Mouse (Mus musculus): ENCODE measurements at regions not wholly inside any gene's neighbourhood (a gene's known extent, or its start where the extent isn't known, plus 50 kb on each side); places are given as distances from the start of the nearest gene placed in this dataset.

DNA sequence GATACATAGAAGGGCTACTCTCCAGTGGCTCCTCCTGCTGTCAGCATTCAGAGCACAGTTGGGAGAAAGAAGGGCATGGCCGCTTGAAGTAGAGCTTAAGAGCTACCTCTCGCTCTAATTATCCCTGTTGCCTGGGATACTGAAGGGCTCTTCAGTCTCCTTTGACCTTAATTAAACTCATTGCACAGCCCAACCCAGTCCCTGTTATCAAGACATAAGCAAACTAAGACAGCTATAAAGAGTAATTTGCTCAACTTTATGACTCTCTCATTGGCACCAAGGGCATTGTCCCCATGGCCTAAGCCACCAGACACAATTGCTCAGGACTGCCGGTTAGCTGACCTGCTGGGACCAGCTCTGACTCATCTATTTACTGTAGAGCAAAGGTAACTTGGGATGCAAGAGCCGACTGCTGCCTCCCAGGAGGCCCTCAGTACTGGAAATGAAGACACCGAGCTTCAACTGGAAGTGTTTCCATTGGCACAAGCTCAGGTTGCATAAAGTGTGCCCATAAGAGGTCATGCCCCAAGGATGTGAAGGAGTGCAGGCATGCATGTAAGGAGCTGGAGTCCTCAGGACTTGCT, 219.3 kb upstream of the Ccdc122 start:
- Histone ChIP-seq H3K4me2 (replicated peaks) (no peak overlapping the region), H3K4me1 (peaks cover 36% of the 10 kb centered on the region), H3K27me3 (no peaks in the 10 kb centered on the region), H3K9me3 (no peaks in the 10 kb centered on the region), H3K27ac (no peak overlapping the region), H3K9ac (no peak overlapping the region), H3K36me3 (no peaks in the 10 kb centered on the region), H3K4me3 (no peak overlapping the region)
- ATAC-seq (ENCODE audit: insufficient number of reproducible peaks, insufficient read depth, low FRiP score, low TSS enrichment): no peak
- 63% methylated on average over 5 of the region's 5 CpGs for WGBS

DNA sequence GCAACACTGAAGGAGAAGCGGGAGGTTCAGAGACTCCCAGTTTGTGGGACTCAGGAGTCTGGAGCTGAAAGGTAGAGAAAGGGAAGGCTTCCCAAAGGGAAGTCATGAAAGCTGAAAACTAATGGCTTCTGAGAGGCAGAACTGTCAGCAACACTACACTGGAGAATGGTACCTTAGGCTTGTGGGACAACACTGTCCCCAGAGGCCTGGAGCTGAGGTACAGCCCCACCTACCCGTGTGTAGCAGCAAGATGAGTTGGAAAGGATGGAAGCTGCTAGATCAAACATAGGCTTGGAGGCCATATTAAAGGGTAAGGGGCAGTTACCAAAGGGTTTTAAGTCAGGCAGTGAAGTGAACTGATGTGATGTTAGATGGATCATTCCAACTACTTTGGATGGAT, 219.9 kb upstream of the Ccdc122 start:
- H3K36me3 ChIP-seq: no peaks in the 10 kb centered on the region
- H3K4me1 ChIP-seq: peaks cover 42% of the 10 kb centered on the region
- ATAC-seq (ENCODE audit: insufficient number of reproducible peaks, insufficient read depth, low FRiP score, low TSS enrichment): no peak
- 87% methylated on average over 2 of the region's 2 CpGs for WGBS
- H3K4me2 ChIP-seq (replicated peaks): no peak overlapping the region
- no peak overlapping the region for H3K27ac ChIP-seq
- H3K9me3 ChIP-seq: no peaks in the 10 kb centered on the region
- H3K4me3 ChIP-seq: no peak overlapping the region
- no peak overlapping the region for H3K9ac ChIP-seq
- H3K27me3 ChIP-seq: no peaks in the 10 kb centered on the region

DNA sequence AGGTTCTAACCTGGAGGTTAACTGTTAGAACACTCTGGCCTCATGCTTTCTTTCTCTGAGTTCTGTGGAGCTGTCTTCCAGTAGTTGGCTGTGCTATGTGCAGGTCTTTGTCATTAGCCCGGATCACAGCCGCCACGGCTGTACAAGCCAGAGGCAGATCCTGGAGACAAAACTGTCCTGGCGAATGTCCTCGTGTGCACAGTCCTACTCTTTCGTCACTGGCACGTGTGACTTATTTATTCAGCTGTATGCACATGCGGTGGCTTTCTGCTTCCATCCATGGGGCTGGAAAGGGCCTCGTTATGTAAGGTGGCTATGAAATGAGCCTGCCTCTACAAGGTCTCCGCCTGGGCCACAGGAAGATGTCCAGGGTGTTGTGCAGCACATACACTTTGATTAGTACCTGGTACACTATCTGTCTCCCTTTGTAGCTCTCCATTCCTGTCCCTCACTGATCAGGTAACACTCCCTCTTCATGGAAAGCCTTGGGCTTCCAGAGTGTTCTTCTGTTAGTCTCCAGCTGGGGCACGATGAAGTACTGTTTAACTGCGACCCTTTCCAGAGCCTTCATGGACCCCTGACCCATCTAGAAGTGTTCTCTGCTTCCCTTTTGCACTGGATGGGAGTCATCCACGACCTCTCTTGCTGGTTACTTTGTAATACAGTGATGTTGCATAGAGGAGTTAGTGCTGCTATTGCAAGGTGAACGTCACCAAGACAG, 224.3 kb upstream of the Ccdc122 start:
- Histone ChIP-seq H3K4me1 (peaks cover 26% of the 10 kb centered on the region), H3K4me3 (no peak overlapping the region), H3K27ac (peak overlapping the region; percentile 73), H3K27me3 (no peaks in the 10 kb centered on the region), H3K36me3 (no peaks in the 10 kb centered on the region), H3K9me3 (no peaks in the 10 kb centered on the region), H3K4me2 (replicated peaks) (no peak overlapping the region), H3K9ac (no peak overlapping the region)
- 55% methylated on average over 14 of the region's 14 CpGs for WGBS
- ATAC-seq (ENCODE audit: insufficient number of reproducible peaks, insufficient read depth, low FRiP score, low TSS enrichment): no peak

DNA sequence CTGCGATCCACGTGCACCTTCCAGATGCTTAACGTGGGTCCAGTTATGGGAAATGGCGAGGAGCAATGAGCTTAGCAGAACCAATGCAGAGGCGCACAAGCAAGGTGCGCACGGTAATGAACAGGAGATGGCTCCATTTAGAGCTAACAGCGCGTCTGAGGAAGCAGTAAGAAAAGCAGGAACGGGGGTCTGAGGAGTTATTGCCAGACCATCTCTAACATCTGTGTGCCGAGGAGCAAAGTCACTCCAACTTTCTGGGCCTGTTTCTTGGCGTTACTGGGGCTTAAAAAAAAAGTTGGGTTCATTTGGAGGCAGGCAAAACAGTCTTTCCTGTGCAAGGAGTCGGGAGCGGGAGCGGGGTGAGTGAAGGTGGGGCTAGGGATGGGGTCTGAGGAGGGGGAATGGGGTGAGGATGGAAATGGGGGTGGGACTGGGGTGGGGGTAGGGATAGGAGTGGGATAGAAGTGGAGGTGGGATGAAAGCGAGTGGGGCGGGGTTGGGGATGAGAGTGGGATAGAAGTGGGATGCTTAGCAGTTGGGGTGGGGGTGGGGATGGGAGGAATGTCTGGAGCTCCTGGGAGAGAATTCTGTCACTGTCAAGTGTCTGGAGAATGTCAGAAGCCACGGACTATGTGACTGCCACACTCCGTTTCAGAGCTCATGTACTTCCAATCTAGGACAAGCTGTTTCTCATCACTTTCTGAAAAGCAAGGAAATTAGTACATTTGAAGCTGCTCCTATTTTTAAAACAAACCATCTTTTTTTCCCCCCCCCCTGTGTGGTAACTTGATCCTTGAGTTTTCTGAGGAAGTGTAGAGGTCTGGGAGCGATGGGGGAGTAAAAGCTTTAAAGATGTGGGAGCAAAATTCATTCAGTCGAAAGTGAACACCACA, 225.6 kb upstream of the Ccdc122 start:
- Histone ChIP-seq H3K4me1 (peaks cover 25% of the 10 kb centered on the region), H3K27me3 (no peaks in the 10 kb centered on the region), H3K4me2 (replicated peaks) (peak overlapping the region; percentile 40), H3K4me3 (no peak overlapping the region), H3K27ac (peak overlapping the region; percentile 83), H3K9me3 (no peaks in the 10 kb centered on the region), H3K36me3 (no peaks in the 10 kb centered on the region), H3K9ac (no peak overlapping the region)
- 18% methylated on average over 21 of the region's 21 CpGs for WGBS
- ATAC-seq (ENCODE audit: insufficient number of reproducible peaks, insufficient read depth, low FRiP score, low TSS enrichment): peak; percentile 81

DNA sequence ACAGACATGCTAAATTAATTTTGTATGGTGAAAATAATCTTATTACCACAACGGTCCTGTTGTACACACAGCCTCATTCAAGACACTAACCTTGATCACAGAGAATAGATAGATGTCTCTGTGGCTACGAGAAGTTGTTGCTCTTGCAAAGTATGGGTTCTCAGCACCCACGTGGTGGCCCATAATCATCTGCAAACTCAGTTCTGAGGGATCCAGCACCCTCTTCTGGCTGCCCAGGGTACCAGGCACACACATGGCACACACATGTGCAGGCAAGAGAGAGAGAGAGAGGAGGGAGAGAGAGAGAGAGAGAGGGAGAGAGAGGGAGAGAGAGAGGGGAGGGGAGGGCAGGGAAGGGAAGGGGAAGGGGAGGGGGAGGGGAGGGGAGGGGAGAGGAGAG, 226.5 kb upstream of the Ccdc122 start:
- no peak overlapping the region for H3K4me3 ChIP-seq
- WGBS: 90% methylated on average over 3 of the region's 3 CpGs
- no peaks in the 10 kb centered on the region for H3K27me3 ChIP-seq
- no peak for ATAC-seq (ENCODE audit: insufficient number of reproducible peaks, insufficient read depth, low FRiP score, low TSS enrichment)
- peaks cover 27% of the 10 kb centered on the region for H3K4me1 ChIP-seq
- no peak overlapping the region for H3K9ac ChIP-seq
- H3K9me3 ChIP-seq: no peaks in the 10 kb centered on the region
- no peak overlapping the region for H3K4me2 ChIP-seq (replicated peaks)
- H3K36me3 ChIP-seq: no peaks in the 10 kb centered on the region
- peak overlapping the region; percentile 83 for H3K27ac ChIP-seq

DNA sequence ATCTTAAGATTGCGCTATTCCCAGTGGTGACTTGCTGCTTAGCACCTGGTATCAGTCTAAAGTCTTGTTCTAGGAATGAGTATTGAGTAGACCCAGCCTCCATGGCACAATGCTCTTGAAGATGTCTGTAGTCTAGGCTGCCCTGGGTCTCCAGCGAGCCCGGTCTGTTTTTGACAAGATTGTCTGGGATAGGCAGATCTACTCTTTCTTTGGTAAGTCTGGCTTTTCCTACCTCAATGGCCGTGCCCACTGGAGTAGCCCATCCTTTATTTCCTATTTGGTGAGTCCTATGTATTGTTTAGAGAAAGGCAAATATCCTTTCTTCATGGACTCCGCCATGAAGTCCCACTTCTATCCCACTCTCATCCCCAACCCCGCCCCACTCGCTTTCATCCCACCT, 227.2 kb upstream of the Ccdc122 start:
- ATAC-seq (ENCODE audit: insufficient number of reproducible peaks, insufficient read depth, low FRiP score, low TSS enrichment): no peak
- no peak overlapping the region for H3K9ac ChIP-seq
- H3K4me3 ChIP-seq: no peak overlapping the region
- H3K27me3 ChIP-seq: no peaks in the 10 kb centered on the region
- H3K9me3 ChIP-seq: no peaks in the 10 kb centered on the region
- no peak overlapping the region for H3K4me2 ChIP-seq (replicated peaks)
- 96% methylated on average over 7 of the region's 7 CpGs for WGBS
- no peaks in the 10 kb centered on the region for H3K36me3 ChIP-seq
- peaks cover 33% of the 10 kb centered on the region for H3K4me1 ChIP-seq
- no peak overlapping the region for H3K27ac ChIP-seq

- Histone ChIP-seq H3K9me3 (no peaks in the 10 kb centered on the region), H3K4me1 (peaks cover 17% of the 10 kb centered on the region), H3K27ac (no peak overlapping the region), H3K4me3 (no peak overlapping the region), H3K9ac (no peak overlapping the region), H3K36me3 (no peaks in the 10 kb centered on the region), H3K4me2 (replicated peaks) (no peak overlapping the region), H3K27me3 (no peaks in the 10 kb centered on the region)
- 56% methylated on average over 13 of the region's 13 CpGs for WGBS
- ATAC-seq (ENCODE audit: insufficient number of reproducible peaks, insufficient read depth, low FRiP score, low TSS enrichment): no peak
Measured at GRCm38 (mm10) chr14:76805151-76805785, 231.3 kb upstream of the Ccdc122 start.

- 43% methylated on average over 6 of the region's 6 CpGs for WGBS
Measured at GRCm38 (mm10) chr14:76804447-76805150, 232.0 kb upstream of the Ccdc122 start.

GRCm38 (mm10) chr14:76800181-76800580, 236.4 kb upstream of the Ccdc122 start:
- ATAC-seq (ENCODE audit: insufficient number of reproducible peaks, insufficient read depth, low FRiP score, low TSS enrichment): no peak
- Histone ChIP-seq H3K36me3 (no peaks in the 10 kb centered on the region), H3K4me2 (replicated peaks) (no peak overlapping the region), H3K4me1 (peaks cover 17% of the 10 kb centered on the region), H3K27me3 (no peaks in the 10 kb centered on the region), H3K9ac (no peak overlapping the region), H3K4me3 (no peak overlapping the region), H3K27ac (peak overlapping the region; percentile 54; the same call in 1 of the 2 replicates), H3K9me3 (no peaks in the 10 kb centered on the region)
- 66% methylated on average over 4 of the region's 4 CpGs for WGBS

More at GRCm38 (mm10) chr14:76804447-76805150, 232.0 kb upstream of the Ccdc122 start:
- H3K9me3 ChIP-seq: no peaks in the 10 kb centered on the region
- no peak for ATAC-seq (ENCODE audit: insufficient number of reproducible peaks, insufficient read depth, low FRiP score, low TSS enrichment)
- H3K27ac ChIP-seq: 0 out of 2 replicates have a peak overlapping the region, but pooled peaks have one; percentile 42
- no peak overlapping the region for H3K4me3 ChIP-seq
- no peaks in the 10 kb centered on the region for H3K36me3 ChIP-seq
- no peaks in the 10 kb centered on the region for H3K27me3 ChIP-seq
- H3K4me2 ChIP-seq (replicated peaks): no peak overlapping the region
- H3K4me1 ChIP-seq: peaks cover 18% of the 10 kb centered on the region
- H3K9ac ChIP-seq: no peak overlapping the region

DNA sequence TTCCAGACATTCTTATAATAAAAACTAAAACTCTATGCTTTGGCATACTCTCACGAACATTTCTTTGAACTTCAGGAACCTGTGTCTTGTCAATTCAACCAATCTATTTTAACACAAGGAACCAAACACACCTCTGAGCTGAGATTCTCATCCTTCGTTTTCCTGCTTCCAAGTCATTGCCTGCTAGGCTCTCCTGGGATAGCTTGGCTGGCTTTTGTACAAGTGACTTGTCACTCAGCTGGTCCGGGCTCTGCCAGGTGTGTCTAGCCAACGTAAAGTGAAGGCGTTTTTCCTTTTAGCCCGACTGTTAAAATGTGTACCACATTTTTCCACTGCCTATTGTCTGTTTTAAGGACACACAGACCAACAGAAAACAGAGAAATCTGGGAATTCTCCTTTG, 236.8 kb upstream of the Ccdc122 start:
- no peak overlapping the region for H3K4me3 ChIP-seq
- H3K27ac ChIP-seq: peak overlapping the region; percentile 54; the same call in 1 of the 2 replicates
- H3K9ac ChIP-seq: no peak overlapping the region
- H3K4me2 ChIP-seq (replicated peaks): no peak overlapping the region
- no peak for ATAC-seq (ENCODE audit: insufficient number of reproducible peaks, insufficient read depth, low FRiP score, low TSS enrichment)
- WGBS: 51% methylated on average over 6 of the region's 6 CpGs
- H3K9me3 ChIP-seq: no peaks in the 10 kb centered on the region
- peaks cover 12% of the 10 kb centered on the region for H3K4me1 ChIP-seq
- no peaks in the 10 kb centered on the region for H3K27me3 ChIP-seq
- no peaks in the 10 kb centered on the region for H3K36me3 ChIP-seq

DNA sequence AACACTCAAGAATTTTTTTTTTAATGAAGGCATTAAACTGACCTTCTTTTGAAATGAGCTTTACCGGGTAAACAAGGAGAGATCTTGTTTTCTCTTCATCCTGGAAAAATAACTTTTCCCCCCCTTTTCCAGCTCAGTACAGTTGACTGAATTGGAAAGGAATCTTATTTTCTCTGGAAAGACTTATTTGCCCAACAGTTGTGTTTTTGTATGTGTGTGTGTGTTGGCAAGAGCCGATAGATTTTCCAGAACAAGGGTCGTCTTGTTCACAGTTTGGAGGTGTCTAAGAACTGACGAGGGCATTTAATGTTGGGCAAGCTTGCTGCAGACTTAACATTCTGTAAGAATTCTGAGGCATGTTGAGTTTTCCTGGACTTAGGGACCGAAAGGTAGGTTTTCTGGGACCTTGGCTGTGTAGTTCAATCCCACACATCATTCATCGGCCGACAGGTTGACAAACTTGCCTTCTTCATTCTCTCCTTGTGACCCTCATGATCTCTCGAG, 237.6 kb upstream of the Ccdc122 start:
- no peaks in the 10 kb centered on the region for H3K27me3 ChIP-seq
- no peak overlapping the region for H3K4me3 ChIP-seq
- no peak overlapping the region for H3K4me2 ChIP-seq (replicated peaks)
- 78% methylated on average over 8 of the region's 8 CpGs for WGBS
- H3K9me3 ChIP-seq: no peaks in the 10 kb centered on the region
- H3K27ac ChIP-seq: no peak overlapping the region
- H3K4me1 ChIP-seq: peaks cover 8% of the 10 kb centered on the region
- no peak for ATAC-seq (ENCODE audit: insufficient number of reproducible peaks, insufficient read depth, low FRiP score, low TSS enrichment)
- no peaks in the 10 kb centered on the region for H3K36me3 ChIP-seq
- H3K9ac ChIP-seq: no peak overlapping the region

All from embryonic facial prominence, embryonic 12.5 days (tissue).